Mouse (Mus musculus) thymus, postnatal 25 days (tissue): ENCODE results near the gene Kcp.

ENCODE experiments used
- DNase-seq: peaks from one replicate; pipeline ENCODE4 v3.0.0; 2022

Gene Kcp

DNA sequence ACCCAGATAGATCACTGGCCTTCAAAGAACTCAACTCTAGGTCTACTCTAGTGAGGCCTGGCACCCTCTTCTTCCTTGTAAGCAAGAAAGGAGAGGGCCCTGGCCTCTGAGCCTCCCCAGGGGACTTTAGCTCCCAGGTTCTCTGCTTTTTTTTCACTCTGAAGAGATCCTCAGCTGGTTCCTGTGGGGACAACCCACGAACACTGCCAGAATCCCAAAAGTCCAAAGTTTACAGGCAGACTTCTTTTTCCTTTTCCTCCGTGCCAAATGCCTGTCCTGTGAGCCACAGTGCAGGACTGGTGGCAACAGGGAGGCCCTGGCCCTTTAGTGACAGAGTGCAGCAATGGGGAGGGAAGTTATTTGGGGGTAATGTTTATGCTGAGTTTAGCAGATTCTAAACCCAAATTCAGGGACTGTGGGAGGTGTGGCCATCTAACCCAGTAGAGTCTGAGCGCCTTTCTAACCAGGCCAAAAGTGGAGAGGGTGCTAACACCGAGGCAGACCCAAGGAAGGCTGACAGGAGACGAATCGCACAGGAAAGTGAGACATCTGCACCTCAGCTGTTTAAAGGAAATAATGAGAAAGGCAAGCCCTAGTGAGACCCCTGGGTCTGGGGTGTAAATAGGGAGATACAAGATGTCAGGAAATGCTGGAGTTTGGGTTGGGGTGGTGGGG is 15.0 kb upstream of the Kcp start:
- no peak for DNase-seq

DNA sequence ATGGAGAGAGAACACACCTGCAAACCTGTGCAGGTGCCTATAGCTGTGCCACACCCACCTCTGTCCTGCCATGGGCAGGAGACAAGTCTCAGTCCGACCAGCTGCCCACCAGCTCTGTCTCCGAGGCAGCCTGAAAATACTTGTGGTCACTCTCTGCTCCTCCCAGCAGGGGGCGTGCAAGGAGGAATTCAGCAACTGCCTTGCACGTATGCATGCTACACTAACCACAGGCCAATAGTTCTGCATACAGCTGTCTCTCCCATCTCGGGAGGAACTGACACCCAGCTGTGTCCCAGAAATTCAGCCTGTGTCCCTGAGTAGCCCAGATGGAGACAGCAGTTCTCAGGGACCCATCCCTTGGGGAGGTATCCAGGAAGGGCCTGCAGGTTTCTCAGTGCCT is 9.4 kb upstream of the Kcp start:
- peak; percentile 74 for DNase-seq

DNA sequence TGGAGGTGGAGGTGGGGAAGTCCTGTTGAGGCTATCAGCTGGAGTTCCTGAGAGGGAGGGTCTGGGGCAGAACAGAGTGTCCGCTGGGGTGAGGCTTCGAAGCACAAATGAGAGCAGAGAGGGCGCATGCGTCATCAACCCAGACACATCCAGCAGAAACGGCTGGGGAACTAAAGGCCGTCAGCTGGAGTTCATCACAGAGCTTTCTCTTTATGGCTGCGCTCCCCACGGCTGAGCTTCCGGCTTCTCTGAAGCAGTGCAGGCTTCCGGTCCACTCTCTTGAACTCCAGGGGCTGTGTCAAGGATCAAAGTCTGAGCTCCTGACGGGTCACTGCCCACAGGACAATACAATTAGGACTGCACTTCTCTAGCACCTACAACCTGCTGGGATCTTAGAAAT is 5.5 kb upstream of the Kcp start:
- peak; percentile 33 for DNase-seq

GRCm38 (mm10) chr6:29509086-29509485 is 1.3 kb upstream of the Kcp start:
- no peak for DNase-seq

GRCm38 (mm10) chr6:29506834-29507233 is 918 bp downstream of the Kcp start:
- DNase-seq, result no peak

DNA sequence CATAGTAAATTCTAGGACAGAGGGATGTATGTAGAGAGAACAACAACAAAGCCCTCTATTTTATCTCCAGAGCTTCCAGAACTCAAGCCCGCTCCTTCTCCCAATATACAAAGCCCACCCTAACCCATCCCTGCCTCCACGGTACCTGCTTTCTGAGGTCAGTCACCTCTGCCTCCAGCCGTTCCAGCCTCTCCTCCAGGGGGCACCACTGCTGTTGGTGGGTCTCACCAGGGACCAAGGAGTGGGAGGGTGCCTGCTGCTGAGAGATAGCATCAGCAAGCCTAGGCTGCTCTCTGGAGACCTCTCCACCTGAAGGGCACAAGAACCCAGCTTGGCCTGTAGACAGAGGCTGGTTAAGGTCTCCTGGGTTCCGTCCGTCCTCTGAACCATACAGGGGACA is 2.3 kb downstream of the Kcp start:
- DNase-seq, result no peak

DNA sequence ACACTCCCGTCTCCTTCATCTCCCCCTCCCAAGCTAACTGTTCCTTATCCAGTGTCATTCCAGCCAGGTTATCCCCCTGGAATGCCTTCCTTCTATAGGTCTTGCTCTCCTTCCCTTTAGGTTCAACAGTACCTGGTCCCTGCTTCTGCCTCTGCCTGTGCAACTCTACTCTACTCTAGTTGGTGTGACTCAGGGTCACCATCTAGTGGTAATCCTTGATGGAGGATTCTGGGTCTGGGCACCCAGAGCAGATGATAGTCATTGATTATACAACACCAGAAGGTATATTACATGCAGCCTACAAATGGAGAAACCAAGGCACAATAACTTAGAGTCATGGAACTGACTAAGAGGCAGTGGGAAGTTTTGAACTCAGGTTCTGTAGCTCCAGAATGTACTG is 6.2 kb downstream of the Kcp start:
- no peak for DNase-seq

GRCm38 (mm10) chr6:29500810-29501209 is 6.9 kb downstream of the Kcp start:
- no peak for DNase-seq

DNA sequence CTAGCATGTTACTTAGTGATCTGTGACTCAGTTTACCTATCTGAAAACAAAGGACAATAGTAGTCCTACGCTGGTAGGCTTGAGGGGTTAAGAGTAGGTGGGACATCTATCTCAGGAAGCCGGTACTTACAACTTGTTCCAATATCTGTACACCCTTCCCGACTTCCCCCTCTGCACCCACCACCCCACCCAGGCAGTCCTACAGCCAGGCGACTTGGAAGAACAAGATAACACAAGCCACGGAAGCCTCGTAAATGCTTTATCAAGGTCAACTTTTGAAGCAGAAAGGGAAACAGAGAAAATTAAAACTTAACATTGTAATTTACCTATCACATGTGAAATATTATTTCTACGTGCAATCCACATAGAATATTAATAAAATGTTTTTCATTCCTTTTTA is 7.6 kb downstream of the Kcp start:
- no peak for DNase-seq

- no peak for DNase-seq
Observed at GRCm38 (mm10) chr6:29497791-29498190, 10.0 kb downstream of the Kcp start.

- no peak for DNase-seq
Observed at GRCm38 (mm10) chr6:29496270-29496669, 11.5 kb downstream of the Kcp start.

GRCm38 (mm10) chr6:29494101-29494500 is 13.7 kb downstream of the Kcp start:
- no peak for DNase-seq

- DNase-seq, result no peak
Observed at GRCm38 (mm10) chr6:29485951-29486350, 21.8 kb downstream of the Kcp start.

- peak; percentile 78 for DNase-seq
Observed at GRCm38 (mm10) chr6:29484716-29485559, 22.8 kb downstream of the Kcp start.

GRCm38 (mm10) chr6:29482691-29483090 is 25.1 kb downstream of the Kcp start:
- DNase-seq, result no peak

GRCm38 (mm10) chr6:29474736-29475135 is 33.0 kb downstream of the Kcp start:
- no peak for DNase-seq

DNA sequence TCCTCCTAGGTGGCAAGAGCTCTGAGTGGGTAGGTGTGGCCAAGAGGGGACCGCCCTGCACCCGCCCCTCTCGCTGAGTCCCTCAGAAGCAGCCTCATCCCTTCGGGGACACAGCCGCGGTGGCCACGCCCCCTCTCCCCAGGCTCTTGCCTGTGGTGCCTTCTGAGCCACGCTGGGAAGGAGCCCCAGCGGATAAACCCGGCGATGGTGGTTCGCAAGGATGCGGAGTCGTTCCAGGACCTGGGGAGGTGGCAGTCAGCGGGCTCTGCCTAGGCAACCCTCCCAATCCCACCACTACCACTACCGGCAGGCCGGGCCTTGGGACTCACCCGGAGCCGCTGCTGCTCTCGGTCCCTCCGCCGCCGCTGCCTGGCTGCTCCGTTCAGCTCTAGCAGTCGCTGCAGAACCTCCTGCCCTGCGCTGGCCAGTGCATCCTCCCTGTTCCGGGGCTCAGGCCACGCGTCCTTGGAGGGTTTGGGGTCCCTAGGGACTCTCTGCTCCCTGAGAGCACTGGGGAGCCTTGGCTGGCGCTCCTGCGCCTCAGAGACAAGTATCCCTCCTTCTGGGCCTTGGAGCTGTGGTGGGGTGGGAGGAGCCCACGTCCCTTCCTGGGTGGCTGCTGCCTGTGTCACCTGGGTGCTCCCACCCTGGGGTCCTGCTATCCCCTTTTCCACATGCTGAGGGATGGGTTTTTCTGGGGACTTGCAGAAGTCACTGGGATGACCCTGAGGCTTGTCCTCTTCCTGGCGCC is 33.6 kb downstream of the Kcp start:
- peak; percentile 84 for DNase-seq

- DNase-seq, result no peak
Observed at GRCm38 (mm10) chr6:29471137-29471536, 36.6 kb downstream of the Kcp start, which contains the start of gene Atp6v1fnb. Atp6v1fnb (plus strand) TSS chr6:29471437.

GRCm38 (mm10) chr6:29468851-29469250 is 38.9 kb downstream of the Kcp start:
- DNase-seq, result no peak

DNA sequence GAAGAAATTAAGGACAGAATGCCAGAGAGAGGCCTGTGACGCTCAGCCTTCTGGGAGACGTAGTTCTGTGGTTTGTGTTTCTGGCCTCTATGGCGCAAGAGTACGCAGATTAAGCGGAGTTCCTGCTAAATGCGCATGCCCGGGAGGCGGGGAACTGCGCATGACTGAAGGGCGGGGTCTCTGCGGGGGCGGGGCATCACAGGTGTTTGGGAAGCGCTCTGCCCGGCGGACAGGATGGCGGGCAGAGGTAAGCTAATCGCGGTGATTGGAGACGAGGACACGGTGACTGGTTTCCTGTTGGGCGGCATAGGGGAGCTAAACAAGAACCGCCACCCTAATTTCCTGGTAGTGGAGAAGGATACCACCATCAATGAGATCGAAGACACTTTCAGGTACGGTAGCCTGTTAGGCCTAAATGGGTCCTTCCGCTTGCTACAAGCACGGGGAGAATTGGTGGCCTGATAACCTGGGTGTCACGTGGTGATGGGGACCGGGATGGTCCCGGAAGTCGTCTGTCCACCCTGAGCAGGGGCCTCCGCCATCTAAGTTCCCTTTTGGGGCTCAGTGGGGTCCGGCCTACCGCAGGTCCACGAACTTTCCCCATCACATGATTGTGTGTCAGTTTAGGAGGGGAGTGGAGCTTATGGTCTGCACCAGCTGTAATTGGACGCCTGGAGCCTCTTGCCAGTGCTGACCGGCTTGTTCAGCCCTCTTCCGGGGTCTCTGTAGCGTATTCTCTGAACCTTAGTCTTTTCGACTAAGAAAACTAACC is 40.0 kb downstream of the Kcp start, which contains the start of gene Atp6v1f:
Atp6v1f (plus strand) TSS at position 136 of the 772 bp plus-strand sequence.
- peak; percentile 91 for DNase-seq

DNA sequence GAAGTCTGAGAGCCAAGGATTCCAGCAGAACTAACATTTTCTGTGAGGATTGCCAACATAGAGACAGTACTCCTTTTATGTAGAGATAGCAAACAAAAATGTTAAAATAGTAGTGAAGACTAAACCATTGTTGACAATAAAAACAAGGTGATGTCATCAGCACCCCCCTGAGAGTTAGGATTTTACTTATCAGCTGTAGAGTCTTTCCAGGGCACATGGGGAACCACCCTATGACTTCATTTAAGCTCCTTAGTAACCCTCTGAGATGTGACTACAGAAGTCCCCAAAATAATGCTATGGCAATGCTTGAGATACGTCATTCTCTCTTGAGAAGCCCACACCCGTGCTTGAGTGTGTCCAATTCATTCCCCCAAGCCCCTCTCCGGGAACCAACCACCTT is 44.4 kb downstream of the Kcp start:
- DNase-seq, result no peak

DNA sequence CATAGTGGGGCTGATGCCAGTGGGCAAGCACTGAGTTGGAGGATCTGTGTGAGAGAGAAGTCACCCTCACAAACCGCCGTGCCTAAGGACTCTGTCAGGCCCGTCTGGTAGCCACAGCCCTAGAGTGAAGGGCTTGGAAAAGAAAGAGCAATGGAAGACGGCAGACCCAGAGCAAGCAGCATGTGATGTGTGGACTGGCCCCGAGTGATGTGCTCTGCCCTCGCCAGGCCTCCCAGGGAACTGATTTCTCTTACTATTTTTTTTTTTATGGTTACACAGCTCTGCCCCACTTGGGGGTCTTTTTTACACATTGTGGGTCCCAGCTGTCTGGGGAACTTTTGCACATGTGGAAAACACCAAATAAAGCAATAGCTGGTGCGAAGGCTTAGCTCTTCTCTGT is 46.2 kb downstream of the Kcp start:
- DNase-seq, result no peak

DNA sequence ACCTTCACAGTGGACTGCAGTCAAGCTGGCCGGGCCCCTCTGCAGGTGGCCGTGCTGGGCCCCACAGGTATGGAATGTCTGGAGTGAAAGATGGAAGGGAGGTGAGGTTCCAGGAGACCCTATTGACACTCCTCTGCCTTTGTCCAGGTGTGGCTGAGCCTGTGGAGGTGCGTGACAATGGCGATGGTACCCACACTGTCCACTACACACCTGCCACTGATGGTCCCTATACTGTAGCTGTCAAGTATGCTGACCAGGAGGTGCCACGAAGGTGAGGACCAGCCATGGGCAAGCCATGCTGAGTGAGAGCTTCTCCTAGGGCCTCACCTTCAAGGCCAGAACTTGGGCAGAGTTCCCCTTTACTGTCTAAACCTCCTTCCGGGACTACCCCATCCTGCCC is 57.1 kb downstream of the Kcp start:
- no peak for DNase-seq
